Mouse (Mus musculus) stomach, postnatal 0 days (tissue): ENCODE measurements around the gene Fhl1. TPM values are rescaled to one million over a fixed set of nuclear protein-coding genes. Genes with fewer than 3 reads are reported as not detected.

ENCODE experiments used
- ATAC-seq: fragments of 200-750 bp; cut with Nextera tagmentation; 2 replicates; pipeline ENCODE4 v1.8.0; 2017; ENCODE audit not compliant: low FRiP score, low TSS enrichment
- DNase-seq: peaks from one replicate; pipeline ENCODE4 v3.0.0-alpha.2; 2016; ENCODE audit warnings: low spot score
- H3K27ac ChIP-seq: fragments of 300-500 bp; sonication (generic); replicated peaks from 2 replicates; pipeline ENCODE4 v1.5.1; 2014; ENCODE audit warnings: mild to moderate bottlenecking, control low read depth
- H3K27me3 ChIP-seq: fragments of 300-500 bp; sonication (generic); 2 replicates; pipeline ENCODE4 v1.6.1; 2014; ENCODE audit warnings: low read length; ENCODE audit not compliant: control insufficient read depth, insufficient read depth
- H3K36me3 ChIP-seq: fragments of 300-500 bp; sonication (generic); 2 replicates; pipeline ENCODE4 v1.6.1; 2014; ENCODE audit warnings: low read length, mixed read lengths; ENCODE audit not compliant: control insufficient read depth, insufficient read depth
- H3K4me1 ChIP-seq: fragments of 300-500 bp; sonication (generic); replicated peaks from 2 replicates; pipeline ENCODE4 v1.6.1; 2014; ENCODE audit warnings: antibody characterized with exemption; ENCODE audit not compliant: control insufficient read depth, insufficient read depth
- H3K4me2 ChIP-seq: fragments of 300-500 bp; sonication (generic); replicated peaks from 2 replicates; pipeline ENCODE4 v1.6.1; 2014; ENCODE audit warnings: low read depth, mild to moderate bottlenecking, control low read depth, moderate library complexity
- H3K4me3 ChIP-seq: fragments of 300-500 bp; sonication (generic); 2 replicates; pipeline ENCODE4 v1.5.1; 2014; ENCODE audit warnings: low read depth, low read length, control low read depth
- H3K9ac ChIP-seq: fragments of 300-500 bp; sonication (generic); 2 replicates; pipeline ENCODE4 v1.6.1; 2014; ENCODE audit warnings: mild to moderate bottlenecking, low read length, control low read depth, mixed read lengths
- H3K9me3 ChIP-seq: fragments of 300-500 bp; sonication (generic); 2 replicates; pipeline ENCODE4 v1.6.1; 2016; ENCODE audit warnings: low read length; ENCODE audit not compliant: control insufficient read depth
- CTCF ChIP-seq: IDR thresholded peaks from 2 replicates; pipeline ENCODE4 v1.5.1; 2016; ENCODE audit warnings: antibody characterized with exemption, low read depth, mild to moderate bottlenecking, moderate library complexity
- EP300 ChIP-seq: optimal IDR thresholded peaks from 2 replicates; pipeline ENCODE3; 2016; ENCODE audit warnings: antibody characterized with exemption
- WGBS: fragments of 180-500 bp; shearing (Covaris S2); extraction: QIAGEN DNeasy Blood & Tissue Kit; methylation state at CpG from one replicate; pipeline ENCODE4 v1.1.7; 2014; 5-methylcytosine and 5-hydroxymethylcytosine counted together
- polyA plus RNA-seq: library from polyadenylated mRNA; unstranded; fragments of >200 nt; fragmentation: Nextera tagmentation; extraction: Ambion mirVana; gene quantifications from 2 replicates; pipeline ENCODE4 v1.2.1, GENCODE M21; 2015

Gene Fhl1
- polyA plus RNA-seq, 1 experiment from 2014 or later = 394 TPM

- TF ChIP-seq EP300 (no peak), CTCF (no peak)
- WGBS = 54% methylated on average over 6 of the region's 6 CpGs
- Histone ChIP-seq H3K9ac (no peak overlapping the region), H3K4me1 (no peaks in the 10 kb centered on the region), H3K27me3 (no peaks in the 10 kb centered on the region), H3K4me3 (peak overlapping the region; percentile 2; the same call in 1 of the 2 replicates), H3K4me2 (no peak overlapping the region; the same call in 1 of the 2 replicates), H3K27ac (no peak overlapping the region), H3K36me3 (no peaks in the 10 kb centered on the region), H3K9me3 (no peaks in the 10 kb centered on the region)
- DNase-seq (peak; percentile 62), ATAC-seq (peak; percentile 93)
Observed at GRCm38 (mm10) chrX:56786281-56787061, 54.9 kb downstream of the Fhl1 start.

GRCm38 (mm10) chrX:56787486-56787885 is 55.9 kb downstream of the Fhl1 start:
- no peak for DNase-seq
- 75% methylated on average over 3 of the region's 3 CpGs for WGBS
- ATAC-seq = no peak
- no peaks in the 10 kb centered on the region for H3K36me3 ChIP-seq
- no peaks in the 10 kb centered on the region for H3K9me3 ChIP-seq
- TF ChIP-seq CTCF (no peak), EP300 (no peak)
- 0 out of 2 replicates have a peak overlapping the region, but pooled peaks have one; percentile 1 for H3K4me3 ChIP-seq
- no peaks in the 10 kb centered on the region for H3K4me1 ChIP-seq
- H3K4me2 ChIP-seq = peak overlapping the region; percentile 17; the same call in 1 of the 2 replicates
- H3K9ac ChIP-seq = no peak overlapping the region
- no peaks in the 10 kb centered on the region for H3K27me3 ChIP-seq
- no peak overlapping the region for H3K27ac ChIP-seq

- WGBS = 81% methylated on average over 4 of the region's 4 CpGs
Observed at GRCm38 (mm10) chrX:56790591-56790990, 59.0 kb downstream of the Fhl1 start.

GRCm38 (mm10) chrX:56791268-56791667 is 59.7 kb downstream of the Fhl1 start:
- no peak overlapping the region for H3K9ac ChIP-seq
- 45% methylated on average over 15 of the region's 15 CpGs for WGBS
- no peak overlapping the region for H3K27ac ChIP-seq
- no peaks in the 10 kb centered on the region for H3K36me3 ChIP-seq
- no peak for TF ChIP-seq EP300
- TF ChIP-seq CTCF = peak; percentile 74
- no peaks in the 10 kb centered on the region for H3K27me3 ChIP-seq
- no peaks in the 10 kb centered on the region for H3K4me1 ChIP-seq
- H3K9me3 ChIP-seq = no peaks in the 10 kb centered on the region
- DNase-seq (peak; percentile 63), ATAC-seq (peak; percentile 66)
- H3K4me2 ChIP-seq = no peak overlapping the region
- H3K4me3 ChIP-seq = no peak overlapping the region

More at GRCm38 (mm10) chrX:56790591-56790990, 59.0 kb downstream of the Fhl1 start:
- no peak for TF ChIP-seq EP300
- no peak for TF ChIP-seq CTCF
- Histone ChIP-seq H3K4me3 (no peak overlapping the region), H3K27me3 (no peaks in the 10 kb centered on the region), H3K4me2 (no peak overlapping the region), H3K4me1 (no peaks in the 10 kb centered on the region), H3K27ac (no peak overlapping the region), H3K36me3 (no peaks in the 10 kb centered on the region), H3K9ac (no peak overlapping the region), H3K9me3 (no peaks in the 10 kb centered on the region)
- no peak for ATAC-seq
- no peak for DNase-seq

- peak; percentile 40; the same call in 1 of the 2 replicates for ATAC-seq
- Histone ChIP-seq H3K9me3 (no peaks in the 10 kb centered on the region), H3K9ac (peak within 1 kb of the TSS; percentile 35; the same call in 1 of the 2 replicates), H3K36me3 (no peaks in the 10 kb centered on the region), H3K4me3 (peak within 1 kb of the TSS; percentile 43), H3K27me3 (no peaks in the 10 kb centered on the region), H3K4me1 (no peaks in the 10 kb centered on the region), H3K27ac (no peak within 1 kb of the TSS), H3K4me2 (peak within 1 kb of the TSS; percentile 65)
- WGBS = 22% methylated on average over 33 of the region's 35 CpGs
- TF ChIP-seq EP300 (no peak), CTCF (no peak)
- peak; percentile 28 for DNase-seq
Observed at GRCm38 (mm10) chrX:56821765-56822603, 90.4 kb downstream of the Fhl1 start, which contains the start of gene Map7d3. Map7d3 (minus strand) TSS chrX:56822326.
